ENCODE assay signal across 8 mouse cellular contexts in genomic region chr5:36529698-36530097, GRCm38 (mm10). TPM values are rescaled to one million over a fixed set of nuclear protein-coding genes. Genes with fewer than 3 reads are reported as not detected.
DNase-seq lines count a peak whose midpoint lies in the region; ATAC-seq and TF ChIP-seq lines count a peak whose summit lies in the region.

No protein-coding gene starts in this region.

- TF ChIP-seq CTCF in kidney, postnatal 0 days (IDR thresholded peaks at IDR 0.05; ENCODE audit: low read depth): no peak

- H3K4me2 ChIP-seq in kidney, postnatal 0 days (ENCODE audit: low read length): peak overlapping the region; percentile 74
- H3K4me2 ChIP-seq in hindbrain, embryonic 14.5 days (replicated peaks): peak overlapping the region; percentile 90
- H3K4me2 ChIP-seq in midbrain, embryonic 15.5 days: peak overlapping the region; percentile 69

- 3% methylated on average over 5 of the region's 5 CpGs for WGBS in kidney, postnatal 0 days
- 10% methylated on average over 5 of the region's 5 CpGs for WGBS in hindbrain, embryonic 14.5 days
- 9% methylated on average over 5 of the region's 5 CpGs for WGBS in midbrain, embryonic 15.5 days

- no peaks in the 10 kb centered on the region for H3K36me3 ChIP-seq in kidney, postnatal 0 days (ENCODE audit: insufficient read depth, low read length)
- peaks cover 2% of the 10 kb centered on the region for H3K36me3 ChIP-seq in hindbrain, embryonic 14.5 days (replicated peaks; ENCODE audit: control insufficient read depth, insufficient read depth)
- H3K36me3 ChIP-seq in midbrain, embryonic 15.5 days (replicated peaks): no peaks in the 10 kb centered on the region

- H3K27me3 ChIP-seq in kidney, postnatal 0 days (ENCODE audit: insufficient read depth, low read length): no peaks in the 10 kb centered on the region
- H3K27me3 ChIP-seq in hindbrain, embryonic 14.5 days (ENCODE audit: control insufficient read depth, insufficient read depth, low read length): no peaks in the 10 kb centered on the region
- no peaks in the 10 kb centered on the region for H3K27me3 ChIP-seq in midbrain, embryonic 15.5 days (replicated peaks)

- no peak for ATAC-seq in kidney, postnatal 0 days (replicated peaks; ENCODE audit: low FRiP score, low read depth)
- no peak for ATAC-seq in hindbrain, embryonic 14.5 days (ENCODE audit: low FRiP score)
- ATAC-seq in midbrain, embryonic 15.5 days (replicated peaks): no peak

- H3K9me3 ChIP-seq in kidney, postnatal 0 days (replicated peaks; ENCODE audit: low read length): no peaks in the 10 kb centered on the region
- no peaks in the 10 kb centered on the region for H3K9me3 ChIP-seq in hindbrain, embryonic 14.5 days (ENCODE audit: control insufficient read depth, low read length)
- no peaks in the 10 kb centered on the region for H3K9me3 ChIP-seq in midbrain, embryonic 15.5 days

- no peak for DNase-seq in kidney, postnatal 0 days (ENCODE audit: low spot score)
- no peak for DNase-seq in kidney, adult 8-10 months
- no peak for DNase-seq in hindbrain, embryonic 14.5 days (ENCODE audit: low spot score)
- DNase-seq in adrenal gland, adult 8-10 months: no peak
- no peak for DNase-seq in testis, postnatal 14 days (ENCODE audit: low spot score)
- no peak for DNase-seq in spleen, postnatal 14 days (ENCODE audit: low spot score in 2 of 2)

- peak overlapping the region; percentile 77 for H3K27ac ChIP-seq in kidney, postnatal 0 days
- 0 out of 2 replicates have a peak overlapping the region, but pooled peaks have one; percentile 1 for H3K27ac ChIP-seq in brown adipose tissue, adult 24 weeks (replicated peaks; ENCODE audit: low read depth, low read length)
- H3K27ac ChIP-seq in hindbrain, embryonic 14.5 days: peak overlapping the region; percentile 85
- peak overlapping the region; percentile 87 for H3K27ac ChIP-seq in midbrain, embryonic 15.5 days

- H3K4me1 ChIP-seq in kidney, postnatal 0 days (replicated peaks; ENCODE audit: insufficient read depth, low read length): peaks cover 35% of the 10 kb centered on the region
- H3K4me1 ChIP-seq in brown adipose tissue, adult 24 weeks (ENCODE audit: control insufficient read depth, insufficient read depth, insufficient read length, low read length): no peaks in the 10 kb centered on the region
- peaks cover 20% of the 10 kb centered on the region for H3K4me1 ChIP-seq in hindbrain, embryonic 14.5 days (replicated peaks; ENCODE audit: control insufficient read depth, insufficient read depth, low read length)
- H3K4me1 ChIP-seq in midbrain, embryonic 15.5 days: peaks cover 31% of the 10 kb centered on the region

- peak overlapping the region; percentile 63 for H3K9ac ChIP-seq in kidney, postnatal 0 days (ENCODE audit: low read depth, low read length)
- peak overlapping the region; percentile 87 for H3K9ac ChIP-seq in hindbrain, embryonic 14.5 days
- peak overlapping the region; percentile 81 for H3K9ac ChIP-seq in midbrain, embryonic 15.5 days

- peak overlapping the region; percentile 64 for H3K4me3 ChIP-seq in kidney, postnatal 0 days (replicated peaks; ENCODE audit: low read depth, low read length)
- H3K4me3 ChIP-seq in brown adipose tissue, adult 24 weeks (ENCODE audit: insufficient read depth, low read depth, low read length): peak overlapping the region; percentile 76
- peak overlapping the region; percentile 78 for H3K4me3 ChIP-seq in hindbrain, embryonic 14.5 days (replicated peaks; ENCODE audit: low read length)
- peak overlapping the region; percentile 69 for H3K4me3 ChIP-seq in midbrain, embryonic 15.5 days

RNA-seq across cellular contexts. Expression of gene Ccdc96, which starts 45.3 kb away (rescaled TPM):
- 0.68 and 0.74 TPM in 2 replicates for polyA plus RNA-seq in kidney, postnatal 0 days (2015; fragmentation: Nextera tagmentation; extraction: Ambion mirVana)
- 0.33 and 0.48 TPM in 2 replicates for polyA plus RNA-seq in brown adipose tissue, adult 24 weeks (2012; ENCODE audit: insufficient read depth, insufficient read length, missing spikeins)
- polyA plus RNA-seq in hindbrain, embryonic 14.5 days (2014; fragmentation: Nextera tagmentation; extraction: Ambion mirVana): 2.5 and 2.9 TPM in 2 replicates
- polyA plus RNA-seq in midbrain, embryonic 15.5 days (2015; fragmentation: Nextera tagmentation; extraction: Ambion mirVana): 3.5 TPM in 2 replicates
- total RNA-seq in adrenal gland, adult 8-10 months (2022): under 1 TPM; 0.38 to 0.99 (median 0.55) TPM

RNA-seq across cellular contexts. Expression of gene Tada2b, which starts 45.6 kb away (rescaled TPM):
- 2.4 and 2.6 TPM in 2 replicates for polyA plus RNA-seq in kidney, postnatal 0 days (2015; fragmentation: Nextera tagmentation; extraction: Ambion mirVana)
- polyA plus RNA-seq in brown adipose tissue, adult 24 weeks (2012; ENCODE audit: insufficient read depth, insufficient read length, missing spikeins): 26.5 and 32.9 TPM in 2 replicates
- polyA plus RNA-seq in hindbrain, embryonic 14.5 days (2014; fragmentation: Nextera tagmentation; extraction: Ambion mirVana): 5.2 and 5.6 TPM in 2 replicates
- polyA plus RNA-seq in midbrain, embryonic 15.5 days (2015; fragmentation: Nextera tagmentation; extraction: Ambion mirVana): 3.2 and 3.3 TPM in 2 replicates
- 10 to 100 TPM; 34.0 to 42.2 (median 35.6) TPM for total RNA-seq in adrenal gland, adult 8-10 months (2022)

Comparison
In these comparisons a context has a peak if more than half of its experiments do, and no peak if none do; other contexts are left out.
1. H3K27ac ChIP-seq: peak in every context shown above with its lines; median percentile 87 in midbrain, embryonic 15.5 days; 85 in hindbrain, embryonic 14.5 days; 77 in kidney, postnatal 0 days; 1 in brown adipose tissue, adult 24 weeks.